Mouse (Mus musculus): ENCODE results near the gene Poc1b.

Gene Poc1b

GRCm38 (mm10) chr10:99115471-99116236, 8.8 kb downstream of the Poc1b start:
- DNase-seq (ENCODE audit: low read depth, low spot score), result no peak

- DNase-seq (ENCODE audit: low read depth, low spot score), result no peak
These were observed 9.4 kb downstream of the Poc1b start for GRCm38 (mm10) chr10:99116237-99116632.

GRCm38 (mm10) chr10:99116650-99117615, 10.1 kb downstream of the Poc1b start:
- no peak for DNase-seq (ENCODE audit: low read depth, low spot score)

GRCm38 (mm10) chr10:99117876-99118275, 11.0 kb downstream of the Poc1b start:
- DNase-seq (ENCODE audit: low read depth, low spot score), result no peak

- no peak for DNase-seq (ENCODE audit: low read depth, low spot score)
These were observed 11.9 kb downstream of the Poc1b start for GRCm38 (mm10) chr10:99118697-99119096.

- DNase-seq (ENCODE audit: low read depth, low spot score), result no peak
These were observed 12.6 kb downstream of the Poc1b start for GRCm38 (mm10) chr10:99119471-99119870.

GRCm38 (mm10) chr10:99126225-99126624, 19.4 kb downstream of the Poc1b start, which contains the start of gene Phxr2:
Gene Phxr2, minus strand, starts transcription at chr10:99126325.
- DNase-seq (ENCODE audit: low read depth, low spot score), result no peak

- no peak for DNase-seq (ENCODE audit: low read depth, low spot score)
These were observed 20.1 kb downstream of the Poc1b start for GRCm38 (mm10) chr10:99126954-99127353.

- no peak for DNase-seq (ENCODE audit: low read depth, low spot score)
These were observed 20.9 kb downstream of the Poc1b start for GRCm38 (mm10) chr10:99127691-99128261.

GRCm38 (mm10) chr10:99130611-99131010, 23.8 kb downstream of the Poc1b start:
- DNase-seq (ENCODE audit: low read depth, low spot score), result no peak

- DNase-seq (ENCODE audit: low read depth, low spot score), result no peak
These were observed 24.5 kb downstream of the Poc1b start for GRCm38 (mm10) chr10:99131298-99131697.

- DNase-seq (ENCODE audit: low read depth, low spot score), result no peak
These were observed 25.4 kb downstream of the Poc1b start for GRCm38 (mm10) chr10:99132189-99132588.

- no peak for DNase-seq (ENCODE audit: low read depth, low spot score)
These were observed 25.9 kb downstream of the Poc1b start for GRCm38 (mm10) chr10:99132595-99133272.

- no peak for DNase-seq (ENCODE audit: low read depth, low spot score)
These were observed 26.6 kb downstream of the Poc1b start for GRCm38 (mm10) chr10:99133321-99133875.

- DNase-seq (ENCODE audit: low read depth, low spot score), result no peak
These were observed 29.5 kb downstream of the Poc1b start for GRCm38 (mm10) chr10:99136337-99136736.

GRCm38 (mm10) chr10:99145611-99146010, 38.8 kb downstream of the Poc1b start:
- DNase-seq (ENCODE audit: low read depth, low spot score), result no peak

GRCm38 (mm10) chr10:99146596-99146995, 39.8 kb downstream of the Poc1b start:
- DNase-seq (ENCODE audit: low read depth, low spot score), result no peak

GRCm38 (mm10) chr10:99150016-99150415, 43.2 kb downstream of the Poc1b start:
- no peak for DNase-seq (ENCODE audit: low read depth, low spot score)

- DNase-seq (ENCODE audit: low read depth, low spot score), result no peak
These were observed 44.7 kb downstream of the Poc1b start for GRCm38 (mm10) chr10:99151580-99151979.

- no peak for DNase-seq (ENCODE audit: low read depth, low spot score)
These were observed 45.2 kb downstream of the Poc1b start for GRCm38 (mm10) chr10:99152063-99152462.

GRCm38 (mm10) chr10:99154635-99155034, 47.8 kb downstream of the Poc1b start:
- no peak for DNase-seq (ENCODE audit: low read depth, low spot score)
